Mouse (Mus musculus): Measurements from ENCODE around the gene Gm3512.
"Not testable (repeated sequence)": the region's sequence is repeated elsewhere in the genome, so short reads cannot be mapped to it uniquely, and the experiment has no call there.

Gene Gm3512

DNA sequence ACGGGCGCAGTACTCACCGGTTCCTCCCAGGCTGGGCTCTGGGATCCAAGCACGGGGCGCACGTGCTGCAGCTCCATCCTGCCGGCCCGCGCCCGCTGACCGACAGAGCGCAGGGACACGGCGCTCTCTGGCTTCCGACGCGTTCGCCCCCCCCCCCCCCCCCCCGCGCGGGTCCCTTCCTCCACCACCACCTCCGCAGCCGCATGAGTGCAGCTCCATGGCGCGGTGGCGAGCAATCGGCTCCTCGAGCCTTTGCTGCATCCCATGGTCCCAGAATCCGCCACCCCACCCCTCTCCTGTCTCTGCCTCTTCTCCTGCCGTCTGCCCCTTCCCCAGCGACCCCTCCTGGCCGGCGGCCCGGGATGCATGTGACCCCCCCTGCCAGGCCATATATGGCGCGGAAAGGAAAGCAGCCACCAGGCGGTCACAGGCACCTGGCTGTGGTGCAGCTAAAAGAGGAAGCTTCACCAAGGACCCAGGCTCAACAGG, at the start of gene Gm3512:
Gm3512 (minus strand) TSS at position 51 of the 489 bp plus-strand sequence.
- peak; percentile 2 to 6 for DNase-seq (ENCODE audit: low spot score in 2 of 2)

DNA sequence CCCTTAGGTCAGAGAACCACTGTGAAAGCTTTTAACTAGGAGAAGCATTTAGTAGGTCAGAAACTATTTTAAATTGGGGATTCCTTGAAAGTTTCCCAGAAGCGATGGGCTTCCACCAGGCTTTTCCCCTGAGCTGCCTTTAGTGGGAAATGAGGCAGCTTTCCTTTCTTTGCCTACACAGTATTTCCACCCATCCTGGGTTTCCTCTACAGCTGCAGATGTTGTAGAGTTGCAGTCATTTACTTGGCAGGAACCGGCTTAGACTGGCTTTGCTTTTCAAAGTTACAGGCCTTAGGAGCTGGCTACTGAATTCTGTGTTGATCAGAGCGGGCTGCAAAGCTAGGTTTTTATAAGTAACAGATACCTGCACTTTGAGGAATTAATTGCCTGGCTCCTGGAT, 25.7 kb upstream of the Gm3512 start:
- DNase-seq (ENCODE audit: low spot score in 2 of 2), result peak in 1 of 2 experiments; percentile 18

DNA sequence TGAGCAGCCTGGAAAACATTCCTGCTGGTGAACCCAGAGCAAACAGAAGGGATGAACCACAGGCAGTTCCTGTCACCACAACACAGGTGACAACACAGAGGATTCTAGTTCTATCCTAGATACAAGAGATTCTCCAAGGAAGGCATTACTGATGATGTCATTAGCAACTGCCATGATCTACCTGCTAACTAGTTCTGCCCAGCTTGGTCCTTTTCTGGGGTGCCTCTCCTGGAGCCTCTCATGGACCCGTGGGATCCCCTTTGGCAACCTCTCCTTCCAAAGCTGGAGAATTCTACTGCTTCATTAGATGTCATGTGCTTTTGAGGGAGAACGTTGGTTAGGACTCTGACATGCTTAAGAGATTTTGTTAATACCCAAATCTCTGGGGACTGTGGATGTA, 20.1 kb upstream of the Gm3512 start, which contains the start of gene Gm16434:
Gm16434 (minus strand) TSS at position 101 of the 400 bp plus-strand sequence.
- not testable (repeated sequence) for DNase-seq (ENCODE audit: low spot score in 2 of 2)

DNA sequence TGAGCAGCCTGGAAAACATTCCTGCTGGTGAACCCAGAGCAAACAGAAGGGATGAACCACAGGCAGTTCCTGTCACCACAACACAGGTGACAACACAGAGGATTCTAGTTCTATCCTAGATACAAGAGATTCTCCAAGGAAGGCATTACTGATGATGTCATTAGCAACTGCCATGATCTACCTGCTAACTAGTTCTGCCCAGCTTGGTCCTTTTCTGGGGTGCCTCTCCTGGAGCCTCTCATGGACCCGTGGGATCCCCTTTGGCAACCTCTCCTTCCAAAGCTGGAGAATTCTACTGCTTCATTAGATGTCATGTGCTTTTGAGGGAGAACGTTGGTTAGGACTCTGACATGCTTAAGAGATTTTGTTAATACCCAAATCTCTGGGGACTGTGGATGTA, 49.0 kb downstream of the Gm3512 start, which contains the start of gene Gm6676:
Gm6676 (minus strand) TSS at position 101 of the 400 bp plus-strand sequence.
- not testable (repeated sequence) for DNase-seq (ENCODE audit: low spot score in 2 of 2)

DNA sequence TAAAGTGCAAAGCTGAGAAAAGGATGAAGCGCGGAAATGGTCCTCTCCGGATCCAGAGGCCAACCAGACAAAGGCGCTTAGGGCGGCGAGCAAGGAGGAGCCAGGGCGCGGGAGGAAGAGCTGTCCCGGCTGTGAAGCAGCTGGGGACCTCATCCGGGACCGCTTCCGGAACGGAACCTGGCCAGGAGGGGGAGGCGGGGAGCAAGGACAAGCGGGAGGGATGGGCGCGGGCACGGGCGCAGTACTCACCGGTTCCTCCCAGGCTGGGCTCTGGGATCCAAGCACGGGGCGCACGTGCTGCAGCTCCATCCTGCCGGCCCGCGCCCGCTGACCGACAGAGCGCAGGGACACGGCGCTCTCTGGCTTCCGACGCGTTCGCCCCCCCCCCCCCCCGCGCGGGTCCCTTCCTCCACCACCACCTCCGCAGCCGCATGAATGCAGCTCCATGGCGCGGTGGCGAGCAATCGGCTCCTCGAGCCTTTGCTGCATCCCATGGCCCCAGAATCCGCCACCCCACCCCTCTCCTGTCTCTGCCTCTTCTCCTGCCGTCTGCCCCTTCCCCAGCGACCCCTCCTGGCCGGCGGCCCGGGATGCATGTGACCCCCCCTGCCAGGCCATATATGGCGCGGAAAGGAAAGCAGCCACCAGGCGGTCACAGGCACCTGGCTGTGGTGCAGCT, 69.1 kb downstream of the Gm3512 start:
- DNase-seq (ENCODE audit: low spot score in 2 of 2), result peak in 1 of 2 experiments; percentile 2
